Mouse (Mus musculus): ENCODE data around the gene Gm17304.

Gm17304 gene

DNA sequence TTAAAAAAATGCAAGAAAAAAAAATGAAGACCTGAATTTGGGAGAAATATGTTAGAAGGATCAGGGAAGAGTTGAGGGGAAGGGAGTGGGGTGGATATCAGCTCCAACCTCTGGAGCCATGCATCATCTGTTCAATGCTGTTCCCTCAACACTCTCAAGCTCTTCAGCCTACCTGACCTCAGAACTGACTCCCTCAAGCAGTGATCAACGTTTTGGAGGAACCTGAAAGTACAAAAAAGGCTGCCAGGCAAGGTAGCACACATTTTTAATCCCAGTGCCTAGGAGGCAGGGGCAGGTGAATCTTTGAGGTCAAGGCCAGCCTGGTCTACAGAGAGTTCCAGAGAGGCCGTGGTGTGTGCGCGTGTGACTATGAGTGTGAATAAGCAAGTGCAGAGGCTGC, at the start of gene Gm17304:
TSS of gene Gm17304 (plus strand) at position 301 of the 400 bp plus-strand sequence.
- no peak for DNase-seq

- peak; percentile 83 for DNase-seq
Observed at GRCm38 (mm10) chr5:106560631-106561498, 48.0 kb upstream of the Gm17304 start.

DNA sequence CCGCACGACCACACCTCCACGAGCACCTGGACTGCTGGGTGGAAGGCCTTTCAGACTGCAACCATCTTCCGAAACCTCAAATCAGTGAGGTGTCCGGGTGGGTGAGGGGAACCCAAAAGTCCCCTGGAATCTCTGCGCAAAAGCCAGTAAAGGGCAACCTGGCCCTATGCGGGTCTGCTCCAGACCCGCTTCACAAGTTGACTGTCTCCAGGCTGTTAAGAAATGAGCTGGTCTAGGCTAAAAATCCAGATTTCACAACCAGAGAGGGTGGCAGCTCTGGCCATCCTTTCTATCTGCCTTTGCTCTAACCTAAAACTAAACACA, 47.4 kb upstream of the Gm17304 start:
- no peak for DNase-seq

DNA sequence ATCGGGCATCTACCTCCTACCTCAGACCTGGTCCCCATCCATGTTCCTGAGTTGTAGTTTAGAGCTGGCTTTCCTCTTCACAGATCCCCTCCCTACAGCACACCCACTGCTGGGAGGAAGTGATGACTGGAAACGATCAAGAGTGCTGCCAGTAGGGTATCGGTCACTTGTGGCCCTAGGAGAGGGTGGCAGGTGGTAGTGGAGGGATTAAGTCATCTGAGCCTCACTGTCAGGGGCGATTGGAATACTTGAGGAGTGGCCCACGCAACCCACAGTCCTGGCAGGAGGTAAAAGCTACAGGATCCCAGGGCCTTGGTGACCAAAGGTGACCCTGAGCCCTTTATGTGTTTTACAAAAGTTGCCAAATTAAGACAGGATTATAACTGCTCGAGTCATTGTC, 42.9 kb upstream of the Gm17304 start:
- no peak for DNase-seq

GRCm38 (mm10) chr5:106573742-106574559, 34.9 kb upstream of the Gm17304 start:
- DNase-seq: peak; percentile 70

GRCm38 (mm10) chr5:106574560-106574946, 34.3 kb upstream of the Gm17304 start:
- DNase-seq: peak; percentile 89

DNA sequence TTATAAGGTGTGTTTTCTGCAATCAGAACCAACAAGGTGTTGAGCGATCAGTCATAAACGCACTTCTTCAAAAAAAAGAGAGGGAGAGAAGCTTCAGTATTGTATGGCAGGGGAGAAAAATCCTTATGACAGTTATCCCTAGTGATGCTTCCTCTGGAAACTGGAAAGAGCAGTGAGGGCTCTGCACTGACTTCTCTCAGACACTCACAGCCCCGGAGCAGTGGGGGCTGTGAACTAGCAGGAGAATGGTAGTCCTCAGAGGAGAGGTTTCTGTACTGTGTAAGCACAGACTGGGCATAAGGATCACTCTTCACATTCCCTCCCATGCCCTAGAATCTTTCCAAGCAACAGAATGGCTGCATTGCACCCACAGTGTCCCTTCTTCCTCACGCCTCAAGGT, 33.8 kb upstream of the Gm17304 start:
- DNase-seq: peak; percentile 31

DNA sequence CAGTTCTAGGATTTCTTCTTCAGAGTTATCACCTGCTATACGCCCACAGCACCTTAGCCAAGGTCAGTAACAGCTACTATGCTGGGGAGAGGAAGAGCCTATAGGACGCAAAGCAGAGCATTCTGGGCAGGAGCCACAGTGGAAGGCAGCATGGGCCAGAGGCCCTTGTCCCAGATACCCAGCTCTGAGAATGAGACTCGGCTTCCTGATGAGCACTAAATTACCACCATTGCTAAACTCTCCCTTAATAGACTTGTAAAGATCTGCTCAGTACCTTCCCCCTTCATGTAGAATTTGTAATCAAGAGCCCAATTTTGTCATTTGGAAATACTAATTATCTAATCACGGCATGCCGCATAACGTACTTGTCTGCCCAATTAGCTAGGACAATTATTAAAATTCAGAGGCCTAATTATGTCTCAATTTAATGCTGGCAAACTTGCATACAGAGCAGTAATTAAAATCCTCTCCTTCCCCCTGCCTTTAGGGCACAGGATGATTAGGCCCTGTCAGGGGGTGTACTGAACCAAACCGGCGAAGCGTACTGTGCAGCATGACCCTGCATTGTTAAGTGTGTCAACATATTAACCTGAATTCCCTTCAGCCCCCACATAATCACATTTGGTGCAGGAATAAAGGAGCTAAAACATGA, 31.5 kb upstream of the Gm17304 start:
- no peak for DNase-seq

DNA sequence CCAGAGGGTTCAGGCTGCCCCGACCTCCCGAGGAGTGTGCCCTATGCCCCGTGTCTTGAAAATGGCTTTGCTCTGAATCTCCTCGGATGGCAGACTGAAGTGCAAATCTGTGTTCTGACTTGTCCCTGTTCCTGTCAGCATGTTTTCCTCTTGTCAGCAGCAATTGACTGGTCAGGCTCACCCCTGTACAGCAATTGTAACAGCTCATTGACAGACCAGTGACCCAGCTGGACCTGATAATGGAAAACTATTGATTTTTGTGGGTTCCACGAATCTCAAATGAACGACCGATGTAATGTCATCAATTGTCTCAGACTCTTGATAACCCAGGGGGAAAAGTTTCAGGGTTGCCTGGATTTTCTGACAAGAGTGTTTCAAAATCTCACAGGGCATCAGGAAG, 28.0 kb upstream of the Gm17304 start:
- DNase-seq: no peak

- DNase-seq: no peak
Observed at GRCm38 (mm10) chr5:106589006-106589405, 19.9 kb upstream of the Gm17304 start.

GRCm38 (mm10) chr5:106589670-106590069, 19.2 kb upstream of the Gm17304 start:
- no peak for DNase-seq

- no peak for DNase-seq
Observed at GRCm38 (mm10) chr5:106590686-106591085, 18.2 kb upstream of the Gm17304 start.

GRCm38 (mm10) chr5:106594388-106594787, 14.5 kb upstream of the Gm17304 start:
- DNase-seq: no peak

GRCm38 (mm10) chr5:106597472-106597871, 11.4 kb upstream of the Gm17304 start:
- no peak for DNase-seq

GRCm38 (mm10) chr5:106599482-106599881, 9.4 kb upstream of the Gm17304 start:
- DNase-seq: no peak

GRCm38 (mm10) chr5:106604381-106604780, 4.5 kb upstream of the Gm17304 start:
- no peak for DNase-seq

DNA sequence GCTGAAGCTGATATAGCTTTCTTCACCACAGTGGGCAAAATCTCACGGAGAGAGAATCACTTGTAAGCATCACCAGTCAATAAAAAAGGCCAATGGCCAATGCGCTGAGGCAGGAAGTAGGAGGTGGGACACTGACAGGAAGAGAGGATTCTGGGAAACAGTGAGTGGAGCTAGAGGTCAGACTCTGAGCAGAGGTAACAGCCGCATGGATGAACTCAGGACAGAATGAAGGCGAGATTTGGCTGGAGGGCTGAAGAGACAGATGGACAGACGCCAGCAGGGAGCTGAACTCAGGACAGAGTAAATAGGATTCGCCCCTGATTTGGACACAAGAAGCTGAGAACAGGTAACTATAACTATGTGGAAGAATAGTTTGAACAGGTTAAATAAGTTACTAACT, 3.8 kb upstream of the Gm17304 start:
- DNase-seq: peak; percentile 31

GRCm38 (mm10) chr5:106607081-106607480, 1.8 kb upstream of the Gm17304 start:
- DNase-seq: no peak

DNA sequence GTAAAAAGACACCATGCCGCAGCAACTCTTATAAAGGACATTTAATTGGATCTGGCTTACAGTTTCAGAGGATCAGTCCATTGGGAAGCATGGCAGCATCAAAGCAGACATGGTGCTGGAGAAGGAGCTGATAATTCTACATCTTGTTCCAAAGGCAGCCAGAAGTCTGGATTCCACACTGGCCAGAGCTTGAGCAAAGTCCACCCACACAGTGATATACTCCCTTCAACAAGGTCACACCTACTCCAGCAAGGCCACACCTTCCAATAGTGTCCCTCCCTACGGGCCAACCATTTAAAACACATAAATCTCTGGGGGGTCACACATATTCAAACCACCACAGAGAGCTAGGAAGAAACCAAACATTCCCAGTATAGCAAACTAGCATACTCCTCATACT, 3.3 kb downstream of the Gm17304 start:
- no peak for DNase-seq

GRCm38 (mm10) chr5:106614570-106614969, 5.7 kb downstream of the Gm17304 start:
- DNase-seq: no peak

DNA sequence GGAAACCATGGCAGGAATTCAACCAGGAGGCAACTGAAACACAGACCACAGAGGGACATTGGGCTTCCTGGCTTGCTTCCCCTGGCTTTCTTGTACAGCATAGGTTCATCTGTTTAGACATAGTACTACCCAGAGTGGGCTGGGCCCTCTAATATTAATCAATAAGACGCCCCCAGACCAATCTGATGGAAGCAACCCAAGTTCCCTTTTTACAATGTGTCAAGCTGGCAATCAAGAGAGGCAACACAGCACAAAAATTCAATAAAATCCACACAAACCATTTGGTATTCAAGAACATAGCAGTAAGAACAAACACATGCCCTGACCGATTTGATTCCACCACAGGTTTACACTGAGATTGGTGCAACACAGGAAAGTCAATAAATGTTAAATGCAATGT, 6.1 kb downstream of the Gm17304 start:
- no peak for DNase-seq

- no peak for DNase-seq
Observed at GRCm38 (mm10) chr5:106620446-106620845, 11.5 kb downstream of the Gm17304 start.

DNA sequence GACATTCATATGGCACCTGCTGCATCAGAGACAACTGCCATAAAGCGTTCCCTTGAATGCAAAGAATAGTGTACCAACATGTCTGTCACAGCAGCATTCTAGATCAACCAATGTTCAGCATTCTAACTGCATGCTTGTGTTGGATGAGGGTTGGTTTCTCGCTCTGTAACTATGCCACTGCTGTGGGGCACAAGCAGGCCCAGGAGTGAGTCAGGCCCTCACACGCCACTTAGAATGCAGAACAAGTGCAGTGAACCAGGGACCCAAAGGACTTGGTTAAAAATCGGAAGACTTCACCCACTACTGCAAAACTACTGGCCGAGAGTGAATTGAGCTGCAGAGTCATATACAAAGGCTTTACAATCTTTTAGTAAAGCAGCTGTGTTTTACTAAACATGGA, 13.3 kb downstream of the Gm17304 start:
- DNase-seq: no peak

- DNase-seq: no peak
Observed at GRCm38 (mm10) chr5:106623337-106623736, 14.4 kb downstream of the Gm17304 start.

Data from cerebellum, adult 9-11 months (tissue).